Mouse (Mus musculus): ENCODE measurements around the gene Usp20. TPM values are rescaled to one million over a fixed set of nuclear protein-coding genes. Genes with fewer than 3 reads are reported as not detected.

Usp20 gene
- 14.1 and 15.5 TPM in 2 replicates for polyA plus RNA-seq (2012; rRNA removed)

GRCm38 (mm10) chr2:30981790-30982513, at the start of gene Usp20, which contains the start of gene BC005624:
TSS of gene Usp20 (plus strand) at chr2:30982279.
TSS of gene BC005624 (minus strand) at chr2:30982201.

DNA sequence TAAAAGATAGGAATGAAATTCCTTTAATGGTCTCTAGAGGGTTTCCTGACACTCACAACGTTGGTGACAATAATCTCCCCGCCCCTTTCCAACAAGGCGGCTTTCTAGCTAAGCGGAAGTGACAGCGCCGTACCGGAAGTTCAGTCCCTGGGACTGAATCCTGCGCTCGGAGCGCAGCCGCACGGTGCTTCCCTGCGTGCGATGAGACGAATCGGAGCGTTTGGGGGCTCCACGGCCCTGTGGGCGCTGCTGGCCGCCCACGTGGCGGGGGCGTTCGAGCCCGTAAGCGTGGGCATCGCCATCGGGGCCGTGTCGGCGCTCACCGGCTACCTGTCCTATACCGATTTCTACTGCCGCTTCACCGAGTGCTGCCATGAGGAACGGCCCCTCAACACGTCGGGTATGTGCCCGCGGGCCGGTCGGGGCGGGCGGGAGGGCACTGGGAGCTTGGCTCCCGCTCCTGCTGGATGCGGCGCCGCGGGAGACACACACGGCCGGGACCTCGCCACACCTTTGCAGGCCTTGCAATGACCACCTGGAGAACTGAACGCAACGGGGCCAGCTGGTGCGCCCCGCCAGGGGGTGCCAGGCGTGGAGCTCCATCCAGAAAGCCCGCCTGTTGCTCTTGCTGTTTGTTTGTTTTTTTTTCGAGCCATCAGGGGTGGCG, 29.1 kb upstream of the Usp20 start, which contains the start of gene Tor1b:
Gene Tor1b (plus strand): TSS at position 136 of the 667 bp plus-strand sequence.

DNA sequence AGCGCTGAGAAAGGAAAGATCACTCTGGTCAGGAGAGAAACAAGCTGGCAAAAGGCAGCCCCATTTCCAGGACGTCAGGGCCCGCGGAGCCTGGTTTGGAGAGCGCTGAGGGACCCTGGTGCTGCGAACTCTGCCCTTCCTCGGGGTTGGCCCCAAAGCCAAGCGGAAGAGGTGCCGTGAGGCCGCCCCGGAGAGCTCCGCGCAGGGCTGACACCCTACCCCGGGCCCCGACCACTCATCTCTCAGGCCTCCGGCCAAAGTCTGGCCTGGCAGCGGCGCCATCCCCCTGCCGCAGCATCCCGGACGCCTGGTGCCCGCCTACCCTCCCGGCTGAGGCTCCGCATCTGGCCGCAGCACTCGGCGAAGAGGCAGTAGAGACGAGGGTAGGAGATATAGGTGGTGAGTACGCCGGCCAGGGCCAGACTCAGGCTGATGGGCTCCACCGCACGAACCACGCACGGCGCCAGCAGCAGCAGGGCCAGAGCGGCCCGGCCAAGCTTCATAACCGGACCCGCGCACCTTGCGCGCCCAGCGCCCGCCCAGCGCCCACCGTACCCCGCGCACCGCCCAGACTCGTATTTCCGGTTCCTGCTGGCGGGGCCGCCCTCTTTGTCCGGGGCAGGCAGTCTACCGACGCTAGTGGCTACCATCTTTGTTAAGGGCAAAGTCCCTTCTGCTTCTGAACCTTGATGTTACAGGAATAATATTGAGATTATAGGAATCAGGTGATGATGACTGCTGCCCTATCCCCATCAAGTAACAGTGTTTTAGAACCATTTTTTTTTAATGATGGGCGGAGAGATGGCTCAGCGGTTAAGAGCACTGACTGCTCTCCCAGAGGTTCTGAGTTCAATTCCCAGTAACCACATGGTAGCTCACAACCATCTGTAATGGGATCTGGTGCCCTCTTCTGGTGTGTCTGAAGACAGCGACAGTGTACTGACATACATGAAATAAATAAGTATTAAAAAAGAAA, 14.4 kb upstream of the Usp20 start, which contains the start of gene Tor1a:
Gene Tor1a (minus strand): TSS at position 582 of the 976 bp plus-strand sequence.

Other genes with a start within 250 kb of the Usp20 start
- 8.8 and 10.5 TPM in 2 replicates for gene 1700001O22Rik, start 178.6 kb upstream of the Usp20 start, polyA plus RNA-seq (2012; rRNA removed)
- 34.4 and 37.6 TPM in 2 replicates for gene Ntmt1, start 174.5 kb upstream of the Usp20 start, polyA plus RNA-seq (2012; rRNA removed)
- gene Asb6, start 151.9 kb upstream of the Usp20 start, polyA plus RNA-seq (2012; rRNA removed) = 43.8 and 48.1 TPM in 2 replicates
- 9.9 and 10.0 TPM in 2 replicates for gene Prrx2, start 147.3 kb upstream of the Usp20 start, polyA plus RNA-seq (2012; rRNA removed)
- 15.4 and 27.0 TPM in 2 replicates for gene Ptges, start 52.4 kb upstream of the Usp20 start, polyA plus RNA-seq (2012; rRNA removed)
- 23.8 and 24.8 TPM in 2 replicates for gene Tor1b, start 29.3 kb upstream of the Usp20 start, polyA plus RNA-seq (2012; rRNA removed)
- gene Tor1a, start 14.3 kb upstream of the Usp20 start, polyA plus RNA-seq (2012; rRNA removed) = 59.6 and 61.5 TPM in 2 replicates
- gene BC005624, start 78 bp upstream of the Usp20 start, polyA plus RNA-seq (2012; rRNA removed) = 9.7 and 13.0 TPM in 2 replicates
- gene Fnbp1, start 159.7 kb downstream of the Usp20 start, polyA plus RNA-seq (2012; rRNA removed) = 42.8 and 52.5 TPM in 2 replicates
- gene Gpr107, start 170.0 kb downstream of the Usp20 start, polyA plus RNA-seq (2012; rRNA removed) = 26.8 and 27.9 TPM in 2 replicates